Mouse (Mus musculus) hindbrain, embryonic 12.5 days (tissue): ENCODE measurements around the gene Mlh3. TPM values are rescaled to one million over a fixed set of nuclear protein-coding genes. Genes with fewer than 3 reads are reported as not detected.

ENCODE experiments used
- ATAC-seq: fragments of 200-750 bp; cut with Nextera tagmentation; 2 replicates; pipeline ENCODE4 v1.8.0; 2017; ENCODE audit warnings: moderate TSS enrichment; ENCODE audit not compliant: low FRiP score
- H3K27ac ChIP-seq: fragments of 300-500 bp; sonication (generic); 2 replicates; pipeline ENCODE4 v1.5.1; 2016; ENCODE audit warnings: mild to moderate bottlenecking
- H3K27me3 ChIP-seq: fragments of 300-500 bp; sonication (generic); 2 replicates; pipeline ENCODE4 v1.6.1; 2016; ENCODE audit warnings: mild to moderate bottlenecking
- H3K36me3 ChIP-seq: fragments of 300-500 bp; sonication (generic); 2 replicates; pipeline ENCODE4 v1.6.1; 2016; ENCODE audit warnings: mild to moderate bottlenecking
- H3K4me1 ChIP-seq: fragments of 300-500 bp; sonication (generic); 2 replicates; pipeline ENCODE4 v1.6.1; 2016
- H3K4me2 ChIP-seq: fragments of 300-500 bp; sonication (generic); replicated peaks from 2 replicates; pipeline ENCODE4 v1.6.1; 2016; ENCODE audit warnings: mild to moderate bottlenecking
- H3K4me3 ChIP-seq: fragments of 300-500 bp; sonication (generic); 2 replicates; pipeline ENCODE4 v1.5.1; 2016; ENCODE audit warnings: mild to moderate bottlenecking
- H3K9ac ChIP-seq: fragments of 300-500 bp; sonication (generic); 2 replicates; pipeline ENCODE4 v1.6.1; 2016; ENCODE audit warnings: mild to moderate bottlenecking, moderate library complexity
- H3K9me3 ChIP-seq: fragments of 300-500 bp; sonication (generic); replicated peaks from 2 replicates; pipeline ENCODE4 v1.6.1; 2016; ENCODE audit warnings: mild to moderate bottlenecking
- WGBS: fragments of 180-500 bp; shearing (Covaris S2); methylation state at CpG from one replicate; pipeline ENCODE4 v1.1.7; 2016; 5-methylcytosine and 5-hydroxymethylcytosine counted together
- polyA plus RNA-seq: library from polyadenylated mRNA; unstranded; fragments of >200 nt; fragmentation: Nextera tagmentation; extraction: Ambion mirVana; gene quantifications from 2 replicates; pipeline ENCODE4 v1.2.1, GENCODE M21; 2016

The Mlh3 gene
- polyA plus RNA-seq, 1 experiment from 2014 or later: 9.1 TPM

GRCm38 (mm10) chr12:85217733-85218310 is 52.6 kb downstream of the Mlh3 start:
- Histone ChIP-seq H3K9ac (no peak overlapping the region), H3K4me1 (peaks cover 23% of the 10 kb centered on the region), H3K27ac (no peak overlapping the region), H3K36me3 (peaks cover 18% of the 10 kb centered on the region), H3K9me3 (no peaks in the 10 kb centered on the region), H3K4me3 (no peak overlapping the region), H3K4me2 (no peak overlapping the region), H3K27me3 (no peaks in the 10 kb centered on the region)
- ATAC-seq: no peak
- WGBS: 79% methylated on average over 2 of the region's 2 CpGs

- no peak for ATAC-seq
- Histone ChIP-seq H3K36me3 (no peaks in the 10 kb centered on the region), H3K9me3 (no peaks in the 10 kb centered on the region), H3K27me3 (no peaks in the 10 kb centered on the region), H3K4me3 (no peak overlapping the region), H3K4me2 (no peak overlapping the region), H3K4me1 (peaks cover 6% of the 10 kb centered on the region), H3K27ac (no peak overlapping the region), H3K9ac (no peak overlapping the region)
- WGBS: 69% methylated on average over 5 of the region's 5 CpGs
Measured at GRCm38 (mm10) chr12:85215031-85215430, 55.4 kb downstream of the Mlh3 start.

- Histone ChIP-seq H3K4me1 (no peaks in the 10 kb centered on the region), H3K36me3 (no peaks in the 10 kb centered on the region), H3K9ac (no peak overlapping the region), H3K4me2 (no peak overlapping the region), H3K27me3 (no peaks in the 10 kb centered on the region), H3K9me3 (no peaks in the 10 kb centered on the region), H3K4me3 (no peak overlapping the region), H3K27ac (no peak overlapping the region)
- ATAC-seq: no peak
- WGBS: 39% methylated on average over 7 of the region's 7 CpGs
Measured at GRCm38 (mm10) chr12:85208687-85209199, 61.7 kb downstream of the Mlh3 start.

DNA sequence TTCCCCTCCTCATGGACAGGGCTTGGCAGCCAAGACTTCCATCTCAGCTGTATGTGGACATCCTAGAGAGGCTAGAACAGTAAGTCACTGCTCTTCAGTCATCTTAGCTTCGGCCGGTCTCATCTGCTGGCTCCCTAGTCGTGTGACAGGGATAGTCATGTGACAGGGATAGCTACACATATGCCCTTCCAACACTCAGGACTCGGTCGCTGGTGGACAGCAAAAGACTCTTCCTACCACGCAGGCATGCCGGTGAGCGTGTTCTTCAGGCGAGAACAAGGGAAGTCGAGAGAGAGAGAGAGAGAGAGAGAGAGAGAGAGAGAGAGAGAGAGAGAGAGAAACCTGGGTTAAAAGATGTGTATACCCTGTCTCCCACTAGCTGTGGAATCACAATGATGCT is 65.0 kb downstream of the Mlh3 start:
- no peaks in the 10 kb centered on the region for H3K27me3 ChIP-seq
- no peak overlapping the region for H3K27ac ChIP-seq
- H3K9ac ChIP-seq: no peak overlapping the region
- H3K4me1 ChIP-seq: peaks cover 16% of the 10 kb centered on the region
- H3K36me3 ChIP-seq: no peaks in the 10 kb centered on the region
- WGBS: 84% methylated on average over 10 of the region's 10 CpGs
- no peak overlapping the region for H3K4me3 ChIP-seq
- no peaks in the 10 kb centered on the region for H3K9me3 ChIP-seq
- H3K4me2 ChIP-seq: no peak overlapping the region
- ATAC-seq: no peak

DNA sequence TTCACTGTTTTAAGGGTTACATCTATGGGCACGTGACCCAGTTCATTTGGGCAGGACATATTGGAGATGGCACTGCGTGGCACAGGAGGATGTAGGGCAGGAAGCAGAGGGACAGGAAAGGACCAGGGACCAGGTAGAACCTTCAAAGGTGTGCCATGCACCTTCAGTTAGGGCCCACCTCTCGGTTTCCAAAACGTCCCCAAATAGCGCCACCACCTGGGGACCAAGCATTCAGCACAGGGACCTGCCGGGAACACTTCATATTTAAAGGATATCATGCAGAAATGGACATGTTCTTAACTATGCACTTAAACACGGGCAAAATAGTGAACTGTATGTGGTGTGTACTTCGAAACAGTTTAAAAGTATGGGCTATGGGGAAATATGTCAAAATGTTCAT is 66.3 kb downstream of the Mlh3 start:
- no peaks in the 10 kb centered on the region for H3K36me3 ChIP-seq
- ATAC-seq: no peak

DNA sequence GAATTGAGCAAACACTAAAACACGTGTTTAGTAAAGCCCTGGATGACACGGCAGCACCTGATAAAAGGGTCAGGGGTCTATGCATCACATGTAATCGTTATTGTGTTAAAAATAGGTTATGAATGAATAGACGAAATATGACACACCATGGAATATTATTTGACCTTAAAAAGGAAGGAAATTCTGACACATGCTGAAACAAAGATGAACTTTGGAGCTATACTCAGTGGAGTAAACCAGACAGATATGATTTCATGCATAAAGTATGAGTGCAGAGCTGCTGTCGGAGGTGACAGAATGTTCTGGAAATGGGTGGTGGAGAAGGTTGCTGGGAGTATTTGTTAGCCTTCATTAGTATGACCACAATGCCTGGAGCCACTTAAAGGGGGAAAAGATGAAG is 66.7 kb downstream of the Mlh3 start:
- no peaks in the 10 kb centered on the region for H3K36me3 ChIP-seq
- peaks cover 16% of the 10 kb centered on the region for H3K4me1 ChIP-seq
- ATAC-seq: no peak
- no peak overlapping the region for H3K4me2 ChIP-seq
- no peak overlapping the region for H3K27ac ChIP-seq
- no peak overlapping the region for H3K4me3 ChIP-seq
- H3K27me3 ChIP-seq: peaks cover 10% of the 10 kb centered on the region; the same call in 1 of the 2 replicates
- no peaks in the 10 kb centered on the region for H3K9me3 ChIP-seq
- 86% methylated on average over 5 of the region's 5 CpGs for WGBS
- no peak overlapping the region for H3K9ac ChIP-seq

More for the DNA sequence above, 66.3 kb downstream of the Mlh3 start:
- Histone ChIP-seq H3K27ac (no peak overlapping the region), H3K4me3 (no peak overlapping the region), H3K9ac (no peak overlapping the region), H3K27me3 (peaks cover 10% of the 10 kb centered on the region; the same call in 1 of the 2 replicates), H3K4me2 (no peak overlapping the region), H3K4me1 (peaks cover 16% of the 10 kb centered on the region), H3K9me3 (no peaks in the 10 kb centered on the region)
- 52% methylated on average over 8 of the region's 8 CpGs for WGBS

DNA sequence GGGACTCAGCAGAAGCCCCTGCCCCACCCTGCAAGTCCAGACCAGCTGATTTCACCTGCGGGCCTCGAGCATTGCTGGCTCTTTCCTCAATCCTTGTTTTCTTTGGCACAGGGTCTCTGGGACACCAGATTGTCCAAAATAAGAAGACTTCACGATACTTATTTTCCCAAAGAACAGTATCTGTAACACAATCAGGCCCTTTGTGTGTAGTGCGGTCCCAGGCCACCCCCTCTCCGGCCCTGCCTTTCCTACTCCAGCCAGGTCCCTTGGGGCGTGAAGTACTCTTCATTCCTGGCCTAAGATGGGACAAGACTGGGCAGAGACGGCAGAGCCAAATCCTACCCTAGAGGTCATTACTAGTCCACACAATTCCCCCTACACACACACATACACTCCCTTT is 68.2 kb downstream of the Mlh3 start:
- Histone ChIP-seq H3K27ac (0 out of 2 replicates have a peak overlapping the region, but pooled peaks have one; percentile 53), H3K9ac (no peak overlapping the region), H3K4me1 (peaks cover 23% of the 10 kb centered on the region), H3K9me3 (no peaks in the 10 kb centered on the region), H3K27me3 (peaks cover 10% of the 10 kb centered on the region; the same call in 1 of the 2 replicates), H3K4me3 (no peak overlapping the region), H3K4me2 (no peak overlapping the region), H3K36me3 (no peaks in the 10 kb centered on the region)
- ATAC-seq: no peak
- 81% methylated on average over 7 of the region's 7 CpGs for WGBS

DNA sequence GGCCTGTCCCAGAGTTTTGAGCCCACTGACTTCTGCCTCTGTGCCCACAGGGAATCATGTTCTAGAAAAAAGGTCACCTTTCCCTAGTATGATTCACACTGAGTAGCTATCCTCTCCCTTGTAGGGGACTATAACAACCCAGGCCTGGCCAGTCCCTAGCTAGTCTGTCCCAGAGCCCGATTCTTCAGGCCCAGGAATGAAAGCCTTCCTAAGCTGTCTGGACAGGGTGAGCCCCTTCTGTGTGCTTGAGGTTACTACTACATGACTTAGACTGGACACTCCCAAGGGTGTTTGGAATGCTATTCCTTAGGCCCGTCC is 68.6 kb downstream of the Mlh3 start:
- no peak overlapping the region for H3K4me2 ChIP-seq

DNA sequence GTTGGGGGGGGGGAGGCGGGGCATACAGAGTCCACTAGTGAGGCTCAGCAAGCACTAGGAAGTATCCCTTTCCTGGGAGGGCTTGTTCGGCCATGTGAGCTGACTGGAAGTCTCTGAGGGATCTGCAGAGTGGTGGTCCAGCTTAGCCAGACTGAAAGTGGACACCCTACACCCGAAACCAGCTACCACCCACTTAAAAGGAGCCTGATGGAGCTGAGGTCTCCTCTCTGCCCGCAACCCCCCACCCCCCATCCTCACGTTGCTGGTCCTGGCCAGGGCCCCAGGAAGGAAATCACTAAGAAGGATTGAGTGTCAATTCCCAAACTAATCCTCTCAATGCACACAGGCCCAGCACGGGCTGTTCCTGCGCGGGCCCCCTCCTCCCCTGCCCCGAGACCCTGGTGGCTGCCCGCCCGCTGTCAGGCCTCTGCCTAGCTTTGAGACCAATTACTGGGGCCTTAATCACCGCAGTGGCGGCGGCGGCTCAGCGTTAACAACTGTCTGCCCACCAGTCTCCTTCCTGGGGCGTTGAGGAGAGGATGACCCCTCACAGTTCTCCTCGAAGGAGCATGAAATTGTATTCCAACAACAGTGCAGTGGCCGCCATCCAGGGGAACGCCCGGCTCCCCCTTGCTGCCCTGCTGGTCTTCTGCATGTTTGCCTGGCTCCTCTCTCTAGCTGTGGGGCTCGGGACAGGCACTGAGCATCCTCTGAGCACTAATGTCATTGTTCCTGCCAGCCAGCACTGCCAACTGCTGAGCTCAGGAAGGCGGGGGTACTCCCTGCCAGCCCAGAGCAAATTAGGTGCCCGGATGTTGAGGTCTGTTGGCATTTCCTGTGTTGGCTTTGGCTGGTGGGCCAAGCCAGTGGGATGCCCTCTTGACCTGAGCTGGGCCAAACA is 69.2 kb downstream of the Mlh3 start:
- peak overlapping the region; percentile 36 for H3K9ac ChIP-seq
- H3K9me3 ChIP-seq: no peaks in the 10 kb centered on the region
- H3K27me3 ChIP-seq: peaks cover 10% of the 10 kb centered on the region; the same call in 1 of the 2 replicates
- H3K36me3 ChIP-seq: no peaks in the 10 kb centered on the region
- peaks cover 23% of the 10 kb centered on the region for H3K4me1 ChIP-seq
- ATAC-seq: peak; percentile 45
- H3K4me3 ChIP-seq: no peak overlapping the region
- peak overlapping the region; percentile 24 for H3K4me2 ChIP-seq
- H3K27ac ChIP-seq: peak overlapping the region; percentile 53
- WGBS: 27% methylated on average over 24 of the region's 24 CpGs

More for the DNA sequence above, 68.6 kb downstream of the Mlh3 start:
- Histone ChIP-seq H3K4me3 (no peak overlapping the region), H3K4me1 (peaks cover 23% of the 10 kb centered on the region), H3K27ac (peak overlapping the region; percentile 53), H3K9me3 (no peaks in the 10 kb centered on the region), H3K36me3 (no peaks in the 10 kb centered on the region), H3K27me3 (peaks cover 10% of the 10 kb centered on the region; the same call in 1 of the 2 replicates), H3K9ac (no peak overlapping the region; the same call in 1 of the 2 replicates)
- 87% methylated on average over 2 of the region's 2 CpGs for WGBS
- ATAC-seq: no peak

DNA sequence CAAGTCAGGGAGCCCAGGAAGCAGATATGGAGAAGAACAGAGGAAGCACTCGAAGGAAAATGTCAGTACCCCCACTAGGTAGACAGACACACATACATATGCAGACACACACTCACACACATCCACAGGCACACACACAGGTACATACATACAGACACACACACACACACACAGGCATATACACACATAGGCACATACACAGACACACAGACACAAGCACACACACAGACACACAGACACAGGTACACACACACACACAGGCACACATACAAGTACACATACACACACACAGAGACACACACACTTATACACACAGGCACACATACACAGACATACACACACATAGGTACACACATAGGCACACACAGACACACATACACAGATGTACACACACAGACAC is 70.4 kb downstream of the Mlh3 start:
- 64% methylated on average over 1 of the region's 1 CpGs for WGBS
- no peaks in the 10 kb centered on the region for H3K9me3 ChIP-seq

GRCm38 (mm10) chr12:85197936-85198335 is 72.5 kb downstream of the Mlh3 start:
- H3K9ac ChIP-seq: no peak overlapping the region
- H3K27ac ChIP-seq: no peak overlapping the region
- H3K4me2 ChIP-seq: no peak overlapping the region
- no peak overlapping the region for H3K4me3 ChIP-seq
- peaks cover 10% of the 10 kb centered on the region; the same call in 1 of the 2 replicates for H3K27me3 ChIP-seq
- WGBS: 33% methylated on average over 8 of the region's 8 CpGs
- H3K36me3 ChIP-seq: no peaks in the 10 kb centered on the region
- no peak for ATAC-seq
- peaks cover 33% of the 10 kb centered on the region for H3K4me1 ChIP-seq
- H3K9me3 ChIP-seq: no peaks in the 10 kb centered on the region

More for the DNA sequence above, 70.4 kb downstream of the Mlh3 start:
- no peak overlapping the region for H3K9ac ChIP-seq
- ATAC-seq: no peak
- no peak overlapping the region for H3K27ac ChIP-seq
- H3K27me3 ChIP-seq: peaks cover 10% of the 10 kb centered on the region; the same call in 1 of the 2 replicates
- no peak overlapping the region for H3K4me3 ChIP-seq
- H3K36me3 ChIP-seq: no peaks in the 10 kb centered on the region
- H3K4me1 ChIP-seq: peaks cover 25% of the 10 kb centered on the region
- no peak overlapping the region for H3K4me2 ChIP-seq

GRCm38 (mm10) chr12:85197371-85197770 is 73.0 kb downstream of the Mlh3 start:
- Histone ChIP-seq H3K9ac (no peak overlapping the region), H3K27ac (no peak overlapping the region), H3K4me1 (peaks cover 38% of the 10 kb centered on the region), H3K36me3 (no peaks in the 10 kb centered on the region), H3K4me2 (no peak overlapping the region), H3K4me3 (no peak overlapping the region), H3K9me3 (no peaks in the 10 kb centered on the region), H3K27me3 (peaks cover 10% of the 10 kb centered on the region; the same call in 1 of the 2 replicates)
- 67% methylated on average over 7 of the region's 7 CpGs for WGBS
- no peak for ATAC-seq
